Mouse (Mus musculus): ENCODE data around the gene Pus7.
A peak's percentile ranks its signal among the peaks of the same experiment; 100 is the strongest.

Gene Pus7

GRCm38 (mm10) chr5:23782931-23783877, at the start of gene Pus7:
TSS of gene Pus7 (minus strand) at chr5:23783711.
- peak; percentile 73 for DNase-seq (ENCODE audit: low read depth)

- DNase-seq (ENCODE audit: low read depth), result no peak
Measured at GRCm38 (mm10) chr5:23830897-23831752, 47.6 kb upstream of the Pus7 start.

GRCm38 (mm10) chr5:23826321-23827004, 43.0 kb upstream of the Pus7 start:
- DNase-seq (ENCODE audit: low read depth), result peak; percentile 70

- DNase-seq (ENCODE audit: low read depth), result no peak
Measured at GRCm38 (mm10) chr5:23824171-23824733, 40.7 kb upstream of the Pus7 start.

- no peak for DNase-seq (ENCODE audit: low read depth)
Measured at GRCm38 (mm10) chr5:23822306-23822705, 38.8 kb upstream of the Pus7 start.

- DNase-seq (ENCODE audit: low read depth), result no peak
Measured at GRCm38 (mm10) chr5:23816681-23817080, 33.2 kb upstream of the Pus7 start.

- no peak for DNase-seq (ENCODE audit: low read depth)
Measured at GRCm38 (mm10) chr5:23814841-23815240, 31.3 kb upstream of the Pus7 start.

GRCm38 (mm10) chr5:23792726-23793125, 9.2 kb upstream of the Pus7 start:
- DNase-seq (ENCODE audit: low read depth), result no peak

GRCm38 (mm10) chr5:23789078-23789612, 5.6 kb upstream of the Pus7 start:
- no peak for DNase-seq (ENCODE audit: low read depth)

GRCm38 (mm10) chr5:23788390-23788830, 4.9 kb upstream of the Pus7 start:
- DNase-seq (ENCODE audit: low read depth), result no peak

GRCm38 (mm10) chr5:23787536-23788389, 4.3 kb upstream of the Pus7 start, which contains the start of gene Rint1:
TSS of gene Rint1 (plus strand) at chr5:23787711.
- DNase-seq (ENCODE audit: low read depth), result peak; percentile 93

- DNase-seq (ENCODE audit: low read depth), result no peak
Measured at GRCm38 (mm10) chr5:23782051-23782810, 1.3 kb downstream of the Pus7 start.

- DNase-seq (ENCODE audit: low read depth), result no peak
Measured at GRCm38 (mm10) chr5:23781172-23781571, 2.3 kb downstream of the Pus7 start.

GRCm38 (mm10) chr5:23780516-23780915, 3.0 kb downstream of the Pus7 start:
- DNase-seq (ENCODE audit: low read depth), result no peak

- DNase-seq (ENCODE audit: low read depth), result no peak
Measured at GRCm38 (mm10) chr5:23774186-23774585, 9.3 kb downstream of the Pus7 start.

- no peak for DNase-seq (ENCODE audit: low read depth)
Measured at GRCm38 (mm10) chr5:23771105-23771504, 12.4 kb downstream of the Pus7 start.

GRCm38 (mm10) chr5:23764557-23764956, 19.0 kb downstream of the Pus7 start:
- DNase-seq (ENCODE audit: low read depth), result no peak

- no peak for DNase-seq (ENCODE audit: low read depth)
Measured at GRCm38 (mm10) chr5:23762531-23762930, 21.0 kb downstream of the Pus7 start.

- no peak for DNase-seq (ENCODE audit: low read depth)
Measured at GRCm38 (mm10) chr5:23758633-23759032, 24.9 kb downstream of the Pus7 start.

GRCm38 (mm10) chr5:23756368-23756767, 27.1 kb downstream of the Pus7 start:
- DNase-seq (ENCODE audit: low read depth), result no peak

Measured in c-Kit-positive CD71-negative TER-119-negative erythroid progenitor cells, embryonic 14.5 days (primary cell).